Mouse (Mus musculus): ENCODE measurements around the gene Asap3.

DNA sequence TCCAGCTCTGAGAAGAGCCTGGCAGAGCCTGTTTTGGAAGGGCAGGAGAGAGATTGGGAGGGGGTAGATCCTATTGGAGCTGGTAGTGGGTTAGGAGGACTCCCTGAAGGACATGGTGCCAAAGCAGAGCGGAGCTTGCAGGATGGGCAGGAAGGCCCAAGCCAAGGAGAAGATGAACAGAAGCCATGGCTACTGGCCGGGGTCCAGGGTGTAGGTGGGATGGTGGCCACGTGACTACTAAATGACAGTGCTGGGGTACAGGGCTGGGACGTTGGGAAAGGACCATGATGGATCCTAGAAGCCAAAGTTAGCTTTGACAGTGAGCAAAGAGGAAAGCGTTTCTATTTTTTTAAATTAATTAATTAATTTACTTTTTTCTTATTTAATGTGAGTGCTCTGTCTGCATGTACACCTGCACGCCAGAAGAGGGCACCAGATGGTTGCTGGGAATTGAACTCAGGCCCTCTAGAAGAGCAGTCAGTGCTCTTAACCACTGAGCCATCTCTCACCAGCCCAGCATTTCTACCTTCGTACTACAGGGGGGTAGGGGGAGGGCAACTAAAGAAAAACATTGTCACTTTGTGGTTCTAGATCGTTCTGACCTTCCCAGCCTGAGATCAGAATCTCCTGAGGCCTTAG, 36.0 kb downstream of the Asap3 start:
- TF ChIP-seq MAFK (IDR thresholded peaks at IDR 0.05; ENCODE audit: insufficient read depth, low read depth, low read length): no peak
- no peak for TF ChIP-seq CHD2 (IDR thresholded peaks at IDR 0.05; ENCODE audit: low read depth, low read length)
- no peak for TF ChIP-seq ZC3H11A (IDR thresholded peaks at IDR 0.05; ENCODE audit: borderline replicate concordance, low read depth, low read length)
- TF ChIP-seq HCFC1 (IDR thresholded peaks at IDR 0.05; ENCODE audit: borderline replicate concordance, insufficient read depth, low read length): no peak
- TF ChIP-seq ZNF384 (IDR thresholded peaks at IDR 0.05; ENCODE audit: low read depth, low read length): no peak
